Mouse (Mus musculus) kidney, adult 2 months (tissue): ENCODE measurements at regions not wholly inside any gene's neighbourhood (a gene's known extent, or its start where the extent isn't known, plus 50 kb on each side); places are given as distances from the start of the nearest gene placed in this dataset.

Experiments used
- CTCF ChIP-seq: fragments of 200-500 bp; conservative IDR thresholded peaks from 2 replicates; pipeline ENCODE4 v1.5.1; 2011; ENCODE audit warnings: low read depth, mild to moderate bottlenecking, control low read depth, low read length, moderate library complexity, mixed read lengths; ENCODE audit not compliant: insufficient read depth, insufficient read length
- POLR2A ChIP-seq: fragments of 200-500 bp; IDR thresholded peaks from one replicate; pipeline ENCODE4 v1.6.1; 2011; ENCODE audit warnings: low read depth, low read length, control low read depth

- TF ChIP-seq CTCF (no peak), POLR2A (no peak)
Measured at GRCm38 (mm10) chr10:117952116-117953025, 106.5 kb upstream of the Rap1b start.
